Mouse (Mus musculus): ENCODE measurements around the gene Lrp10. TPM values are rescaled to one million over a fixed set of nuclear protein-coding genes. Genes with fewer than 3 reads are reported as not detected.

Lrp10 gene
- polyA plus RNA-seq (2015; fragmentation: Nextera tagmentation; extraction: Ambion mirVana) = 21.2 and 23.0 TPM in 2 replicates

GRCm38 (mm10) chr14:54463959-54464292, at the start of gene Lrp10:
Gene Lrp10, plus strand, starts transcription at chr14:54464137.
- ATAC-seq (ENCODE audit: insufficient read depth) = peak; percentile 86
- H3K27ac ChIP-seq (replicated peaks) = peak within 1 kb of the TSS; percentile 93
- H3K27me3 ChIP-seq = no peaks in the 10 kb centered on the region
- H3K9ac ChIP-seq = peak within 1 kb of the TSS; percentile 93
- no peaks in the 10 kb centered on the region for H3K9me3 ChIP-seq (replicated peaks)
- H3K4me1 ChIP-seq (replicated peaks) = peaks cover 37% of the 10 kb centered on the region
- WGBS (ENCODE audit: insufficient replicate concordance) = 0% methylated on average over 35 of the region's 35 CpGs
- H3K36me3 ChIP-seq (replicated peaks) = peaks cover 34% of the 10 kb centered on the region
- peak within 1 kb of the TSS; percentile 97 for H3K4me3 ChIP-seq (replicated peaks)
- H3K4me2 ChIP-seq = peak within 1 kb of the TSS; percentile 93

GRCm38 (mm10) chr14:54415241-54416020, 48.5 kb upstream of the Lrp10 start:
- Histone ChIP-seq H3K9me3 (replicated peaks) (no peaks in the 10 kb centered on the region), H3K4me1 (replicated peaks) (peaks cover 52% of the 10 kb centered on the region), H3K27me3 (no peaks in the 10 kb centered on the region), H3K4me2 (no peak overlapping the region), H3K36me3 (replicated peaks) (no peaks in the 10 kb centered on the region), H3K9ac (0 out of 2 replicates have a peak overlapping the region, but pooled peaks have one; percentile 6), H3K4me3 (replicated peaks) (no peak overlapping the region), H3K27ac (replicated peaks) (no peak overlapping the region)
- 39% methylated on average over 13 of the region's 13 CpGs for WGBS (ENCODE audit: insufficient replicate concordance)
- ATAC-seq (ENCODE audit: insufficient read depth) = no peak

- no peak overlapping the region for H3K27ac ChIP-seq (replicated peaks)
- no peaks in the 10 kb centered on the region for H3K27me3 ChIP-seq
- no peak for ATAC-seq (ENCODE audit: insufficient read depth)
- no peak overlapping the region for H3K9ac ChIP-seq
- H3K36me3 ChIP-seq (replicated peaks) = no peaks in the 10 kb centered on the region
- H3K4me3 ChIP-seq (replicated peaks) = no peak overlapping the region
- WGBS (ENCODE audit: insufficient replicate concordance) = 61% methylated on average over 5 of the region's 5 CpGs
- H3K9me3 ChIP-seq (replicated peaks) = no peaks in the 10 kb centered on the region
- H3K4me1 ChIP-seq (replicated peaks) = peaks cover 45% of the 10 kb centered on the region
- no peak overlapping the region for H3K4me2 ChIP-seq
Observed at GRCm38 (mm10) chr14:54416229-54416775, 47.6 kb upstream of the Lrp10 start.

- H3K9ac ChIP-seq = no peak overlapping the region
- 0 out of 2 replicates have a peak overlapping the region, but pooled peaks have one; percentile 64 for H3K27ac ChIP-seq (replicated peaks)
- peaks cover 45% of the 10 kb centered on the region for H3K4me1 ChIP-seq (replicated peaks)
- H3K27me3 ChIP-seq = no peaks in the 10 kb centered on the region
- peak overlapping the region; percentile 49; the same call in 1 of the 2 replicates for H3K4me3 ChIP-seq (replicated peaks)
- ATAC-seq (ENCODE audit: insufficient read depth) = no peak
- WGBS (ENCODE audit: insufficient replicate concordance) = 80% methylated on average over 4 of the region's 4 CpGs
- peak overlapping the region; percentile 66 for H3K4me2 ChIP-seq
- no peaks in the 10 kb centered on the region for H3K36me3 ChIP-seq (replicated peaks)
- no peaks in the 10 kb centered on the region for H3K9me3 ChIP-seq (replicated peaks)
Observed at GRCm38 (mm10) chr14:54416830-54417229, 47.1 kb upstream of the Lrp10 start.

- Histone ChIP-seq H3K27ac (replicated peaks) (peak within 1 kb of the TSS; percentile 64), H3K4me2 (peak within 1 kb of the TSS; percentile 66), H3K4me3 (replicated peaks) (peak within 1 kb of the TSS; percentile 49), H3K27me3 (no peaks in the 10 kb centered on the region), H3K4me1 (replicated peaks) (peaks cover 45% of the 10 kb centered on the region), H3K9me3 (replicated peaks) (no peaks in the 10 kb centered on the region), H3K9ac (peak within 1 kb of the TSS; percentile 47), H3K36me3 (replicated peaks) (no peaks in the 10 kb centered on the region)
- 5% methylated on average over 19 of the region's 19 CpGs for WGBS (ENCODE audit: insufficient replicate concordance)
- peak; percentile 61 for ATAC-seq (ENCODE audit: insufficient read depth)
Observed at GRCm38 (mm10) chr14:54417623-54418081, 46.3 kb upstream of the Lrp10 start, which contains the start of gene Slc7a7. Gene Slc7a7, minus strand, starts transcription at chr14:54417780.

- no peak overlapping the region for H3K9ac ChIP-seq
- H3K27me3 ChIP-seq = no peaks in the 10 kb centered on the region
- no peak overlapping the region for H3K4me3 ChIP-seq (replicated peaks)
- no peaks in the 10 kb centered on the region for H3K9me3 ChIP-seq (replicated peaks)
- H3K4me1 ChIP-seq (replicated peaks) = peaks cover 41% of the 10 kb centered on the region
- no peaks in the 10 kb centered on the region for H3K36me3 ChIP-seq (replicated peaks)
- 75% methylated on average over 2 of the region's 2 CpGs for WGBS (ENCODE audit: insufficient replicate concordance)
- no peak overlapping the region for H3K4me2 ChIP-seq
- H3K27ac ChIP-seq (replicated peaks) = no peak overlapping the region
- ATAC-seq (ENCODE audit: insufficient read depth) = no peak
Observed at GRCm38 (mm10) chr14:54421014-54421413, 42.9 kb upstream of the Lrp10 start.

- H3K27ac ChIP-seq (replicated peaks) = peak overlapping the region; percentile 68
- no peaks in the 10 kb centered on the region for H3K36me3 ChIP-seq (replicated peaks)
- peaks cover 45% of the 10 kb centered on the region for H3K4me1 ChIP-seq (replicated peaks)
- no peak overlapping the region for H3K4me3 ChIP-seq (replicated peaks)
- no peak for ATAC-seq (ENCODE audit: insufficient read depth)
- H3K9ac ChIP-seq = no peak overlapping the region
- no peaks in the 10 kb centered on the region for H3K27me3 ChIP-seq
- H3K4me2 ChIP-seq = no peak overlapping the region
- 38% methylated on average over 5 of the region's 5 CpGs for WGBS (ENCODE audit: insufficient replicate concordance)
- no peaks in the 10 kb centered on the region for H3K9me3 ChIP-seq (replicated peaks)
Observed at GRCm38 (mm10) chr14:54423406-54423805, 40.5 kb upstream of the Lrp10 start.

GRCm38 (mm10) chr14:54424634-54425033, 39.3 kb upstream of the Lrp10 start:
- H3K4me1 ChIP-seq (replicated peaks) = peaks cover 53% of the 10 kb centered on the region
- no peak overlapping the region for H3K9ac ChIP-seq
- H3K9me3 ChIP-seq (replicated peaks) = no peaks in the 10 kb centered on the region
- no peak overlapping the region for H3K4me3 ChIP-seq (replicated peaks)
- peaks cover 6% of the 10 kb centered on the region; the same call in 1 of the 2 replicates for H3K27me3 ChIP-seq
- peak overlapping the region; percentile 89 for H3K27ac ChIP-seq (replicated peaks)
- 0 out of 2 replicates have a peak, but pooled peaks have one; percentile 35 for ATAC-seq (ENCODE audit: insufficient read depth)
- H3K4me2 ChIP-seq = peak overlapping the region; percentile 37
- H3K36me3 ChIP-seq (replicated peaks) = 0 out of 2 replicates have a peak, but pooled peaks cover 5% of the 10 kb centered on the region
- 11% methylated on average over 1 of the region's 1 CpGs for WGBS (ENCODE audit: insufficient replicate concordance)

- H3K4me1 ChIP-seq (replicated peaks) = peaks cover 61% of the 10 kb centered on the region
- H3K4me3 ChIP-seq (replicated peaks) = no peak overlapping the region
Observed at GRCm38 (mm10) chr14:54425540-54425939, 38.4 kb upstream of the Lrp10 start.

GRCm38 (mm10) chr14:54426003-54426688, 37.8 kb upstream of the Lrp10 start:
- Histone ChIP-seq H3K36me3 (replicated peaks) (0 out of 2 replicates have a peak, but pooled peaks cover 5% of the 10 kb centered on the region), H3K27ac (replicated peaks) (peak overlapping the region; percentile 89), H3K4me3 (replicated peaks) (peak overlapping the region; percentile 86), H3K27me3 (peaks cover 21% of the 10 kb centered on the region), H3K9ac (peak overlapping the region; percentile 77), H3K9me3 (replicated peaks) (no peaks in the 10 kb centered on the region), H3K4me2 (peak overlapping the region; percentile 86), H3K4me1 (replicated peaks) (peaks cover 67% of the 10 kb centered on the region)
- no peak for ATAC-seq (ENCODE audit: insufficient read depth)
- 26% methylated on average over 14 of the region's 14 CpGs for WGBS (ENCODE audit: insufficient replicate concordance)

More at GRCm38 (mm10) chr14:54425540-54425939, 38.4 kb upstream of the Lrp10 start:
- Histone ChIP-seq H3K4me2 (peak overlapping the region; percentile 86), H3K9ac (no peak overlapping the region), H3K36me3 (replicated peaks) (0 out of 2 replicates have a peak, but pooled peaks cover 5% of the 10 kb centered on the region), H3K27ac (replicated peaks) (peak overlapping the region; percentile 89), H3K9me3 (replicated peaks) (no peaks in the 10 kb centered on the region), H3K27me3 (peaks cover 15% of the 10 kb centered on the region)
- no peak for ATAC-seq (ENCODE audit: insufficient read depth)
- 20% methylated on average over 1 of the region's 1 CpGs for WGBS (ENCODE audit: insufficient replicate concordance)
